Mouse (Mus musculus) gastrocnemius, postnatal 36 days (tissue): ENCODE data around the gene Nfx1. TPM values are rescaled to one million over a fixed set of nuclear protein-coding genes. Genes with fewer than 3 reads are reported as not detected.
"Not testable (repeated sequence)": the region's sequence is repeated elsewhere in the genome, so short reads cannot be mapped to it uniquely, and the experiment has no call there.

Experiments used
- DNase-seq, 2 experiments: peaks; one replicate each; pipeline ENCODE4 v3.0.0; 2022
- intact Hi-C: fragments of 180-260 bp; cut with DNase I; formaldehyde crosslinking; loops from one replicate; pipeline ENCODE4 v1.15.1; 2025
- long read RNA-seq, 2 experiments: library from polyadenylated mRNA; stranded (forward); transcript quantifications; one replicate each; pipeline ENCODE4 v2.0.0; 2021
- total RNA-seq, 2 experiments: library from RNA; stranded (reverse); gene quantifications; 2 replicates each; pipeline ENCODE4 v1.2.3; 2021

The Nfx1 gene
- 10 to 100 TPM; 17.3 to 21.8 TPM for total RNA-seq
- long read RNA-seq, experiment 1, full-length matches to known transcripts: 5 of 8 reads
- long read RNA-seq, experiment 1, partial matches to known transcripts: 1 of 8 reads
- long read RNA-seq, experiment 1, other reads (novel, unspliced or antisense): 2 of 8 reads
- long read RNA-seq, experiment 2, full-length matches to known transcripts: 5 of 12 reads
- long read RNA-seq, experiment 2, partial matches to known transcripts: 4 of 12 reads
- long read RNA-seq, experiment 2, other reads (novel, unspliced or antisense): 3 of 12 reads

- intact Hi-C loops: no loop called here
- peak; percentile 89 to 94 for DNase-seq
Measured at GRCm38 (mm10) chr4:40970842-40971701, at the start of gene Nfx1. Gene Nfx1, plus strand, starts transcription at chr4:40970906.

GRCm38 (mm10) chr4:40921288-40921687 is 49.4 kb upstream of the Nfx1 start:
- intact Hi-C loops: no loop called here
- no peak for DNase-seq

GRCm38 (mm10) chr4:40923087-40923651 is 47.5 kb upstream of the Nfx1 start:
- intact Hi-C loops: no loop called here
- no peak for DNase-seq

- no peak for DNase-seq
- intact Hi-C loops: no loop called here
Measured at GRCm38 (mm10) chr4:40925568-40925967, 45.1 kb upstream of the Nfx1 start.

- intact Hi-C loops: no loop called here
- no peak for DNase-seq
Measured at GRCm38 (mm10) chr4:40929046-40929445, 41.7 kb upstream of the Nfx1 start.

GRCm38 (mm10) chr4:40933694-40934093 is 37.0 kb upstream of the Nfx1 start:
- no peak for DNase-seq
- intact Hi-C loops: no loop called here

- intact Hi-C loops, DNase-seq: not testable (repeated sequence)
Measured at GRCm38 (mm10) chr4:40934369-40934768, 36.3 kb upstream of the Nfx1 start.

- peak in 1 of 2 experiments; percentile 22 for DNase-seq
- intact Hi-C loops: no loop called here
Measured at GRCm38 (mm10) chr4:40936175-40936839, 34.4 kb upstream of the Nfx1 start.

GRCm38 (mm10) chr4:40938793-40939192 is 31.9 kb upstream of the Nfx1 start:
- intact Hi-C loops: no loop called here

GRCm38 (mm10) chr4:40943651-40944050 is 27.1 kb upstream of the Nfx1 start:
- intact Hi-C loops: no loop called here
- DNase-seq: no peak

More at GRCm38 (mm10) chr4:40938793-40939192, 31.9 kb upstream of the Nfx1 start:
- DNase-seq: no peak

- intact Hi-C loops: no loop called here
- DNase-seq: no peak
Measured at GRCm38 (mm10) chr4:40946516-40947121, 24.1 kb upstream of the Nfx1 start.

- intact Hi-C loops: no loop called here
- no peak for DNase-seq
Measured at GRCm38 (mm10) chr4:40947565-40948159, 23.0 kb upstream of the Nfx1 start.

GRCm38 (mm10) chr4:40948160-40948708 is 22.5 kb upstream of the Nfx1 start, which contains the start of the genes Bag1 and Chmp5:
Gene Bag1, minus strand, starts transcription at chr4:40948294.
Gene Chmp5, plus strand, starts transcription at chr4:40948407.
- peak; percentile 98 to 99 for DNase-seq
- intact Hi-C loops: no loop called here

- no peak for DNase-seq
- intact Hi-C loops: no loop called here
Measured at GRCm38 (mm10) chr4:40953521-40953920, 17.2 kb upstream of the Nfx1 start.

- DNase-seq: no peak
- intact Hi-C loops: no loop called here
Measured at GRCm38 (mm10) chr4:40955942-40956341, 14.8 kb upstream of the Nfx1 start.

GRCm38 (mm10) chr4:40963536-40963935 is 7.2 kb upstream of the Nfx1 start:
- intact Hi-C loops: no loop called here
- no peak for DNase-seq

- no peak for DNase-seq
- intact Hi-C loops: loop anchor here (1.0 kb wide), 1 partner anchor 20 kb away; no protein-coding TSS in a partner anchor
Measured at GRCm38 (mm10) chr4:40969161-40969560, 1.5 kb upstream of the Nfx1 start.

- DNase-seq: no peak
- intact Hi-C loops: loop anchor here (1.0 kb wide), 1 partner anchor 21 kb away; no protein-coding TSS in a partner anchor
Measured at GRCm38 (mm10) chr4:40969781-40970591, 720 bp upstream of the Nfx1 start.

GRCm38 (mm10) chr4:40970592-40970841 is 189 bp upstream of the Nfx1 start:
- intact Hi-C loops: no loop called here
- no peak for DNase-seq
